Mouse (Mus musculus) heart, embryonic 14.5 days (tissue): ENCODE data around the gene Hsd17b2. TPM values are rescaled to one million over a fixed set of nuclear protein-coding genes. Genes with fewer than 3 reads are reported as not detected.

Source experiments
- ATAC-seq: fragments of 200-750 bp; cut with Nextera tagmentation; 2 replicates; pipeline ENCODE4 v1.8.0; 2017; ENCODE audit warnings: low read depth, moderate TSS enrichment; ENCODE audit not compliant: insufficient number of reproducible peaks, insufficient read depth, low FRiP score
- H3K27ac ChIP-seq, 2 experiments: fragments of 200-500 bp in 1 of 2; fragments of 300-500 bp in 1 of 2; sonication (generic) in 1 of 2; replicated peaks in 1 of 2; 2 replicates each; pipeline ENCODE4 v1.5.1; 2012 to 2014; ENCODE audit warnings: low read depth in 2 of 2, low read length in 2 of 2, control low read depth in 1 of 2, mild to moderate bottlenecking in 1 of 2, mixed read lengths in 1 of 2; ENCODE audit not compliant: control insufficient read depth in 1 of 2, insufficient read depth in 1 of 2
- H3K27me3 ChIP-seq: fragments of 300-500 bp; sonication (generic); 2 replicates; pipeline ENCODE4 v1.6.1; 2014; ENCODE audit warnings: mild to moderate bottlenecking, low read length, control low read depth; ENCODE audit not compliant: control insufficient read depth, insufficient read depth
- H3K36me3 ChIP-seq: fragments of 300-500 bp; sonication (generic); 2 replicates; pipeline ENCODE4 v1.6.1; 2014; ENCODE audit warnings: mild to moderate bottlenecking, control low read depth, low read length, mixed read lengths; ENCODE audit not compliant: control insufficient read depth, insufficient read depth
- H3K4me1 ChIP-seq, 2 experiments: fragments of 200-500 bp in 1 of 2; fragments of 300-500 bp in 1 of 2; sonication (generic) in 1 of 2; 2 replicates each; pipeline ENCODE4 v1.6.1; 2012 to 2014; ENCODE audit warnings: low read length in 2 of 2, control low read depth in 1 of 2, mixed read lengths in 1 of 2; ENCODE audit not compliant: control insufficient read depth in 2 of 2, insufficient read depth in 2 of 2
- H3K4me2 ChIP-seq: fragments of 300-500 bp; sonication (generic); 2 replicates; pipeline ENCODE4 v1.6.1; 2014; ENCODE audit warnings: mild to moderate bottlenecking, low read length
- H3K4me3 ChIP-seq, 2 experiments: fragments of 200-500 bp in 1 of 2; fragments of 300-500 bp in 1 of 2; sonication (generic) in 1 of 2; 2 replicates each; pipeline ENCODE4 v1.5.1; 2012 to 2014; ENCODE audit warnings: low read length in 2 of 2, mild to moderate bottlenecking in 2 of 2, control low read depth in 1 of 2, low read depth in 1 of 2, moderate library complexity in 1 of 2; ENCODE audit not compliant: control insufficient read depth in 1 of 2, insufficient read depth in 1 of 2
- H3K9ac ChIP-seq: fragments of 300-500 bp; sonication (generic); 2 replicates; pipeline ENCODE4 v1.6.1; 2014; ENCODE audit warnings: mild to moderate bottlenecking, low read length
- H3K9me3 ChIP-seq: fragments of 300-500 bp; sonication (generic); 2 replicates; pipeline ENCODE4 v1.6.1; 2016; ENCODE audit warnings: low read length, control low read depth; ENCODE audit not compliant: control insufficient read depth
- WGBS: fragments of 180-500 bp; shearing (Covaris S2); extraction: QIAGEN DNeasy Blood & Tissue Kit; methylation state at CpG from one replicate; pipeline ENCODE4 v1.1.7; 2014; 5-methylcytosine and 5-hydroxymethylcytosine counted together
- polyA plus RNA-seq: library from polyadenylated mRNA; unstranded; fragments of >200 nt; fragmentation: Nextera tagmentation; extraction: Ambion mirVana; gene quantifications from 2 replicates; pipeline ENCODE4 v1.2.1, GENCODE M21; 2014

Gene Hsd17b2
- polyA plus RNA-seq: not detected in 2 replicates

DNA sequence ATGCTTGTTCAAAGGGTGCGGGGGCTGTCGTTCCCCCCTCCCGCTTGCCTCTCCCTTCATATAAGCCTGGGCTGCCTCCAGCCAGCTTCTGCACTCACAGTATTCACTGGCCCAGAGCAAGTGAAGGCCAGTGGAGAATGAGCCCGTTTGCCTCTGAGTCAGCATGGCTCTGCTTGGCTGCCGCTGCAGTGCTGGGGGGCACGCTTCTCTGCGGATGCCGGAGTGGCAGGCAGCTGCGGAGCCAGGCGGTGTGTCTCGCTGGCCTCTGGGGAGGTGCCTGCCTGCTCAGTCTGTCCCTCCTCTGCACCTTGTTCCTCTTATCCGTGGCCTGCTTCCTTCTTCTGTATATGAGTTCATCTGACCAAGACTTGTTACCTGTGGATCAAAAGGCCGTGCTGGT is at the start of gene Hsd17b2:
Gene Hsd17b2 (plus strand): TSS at position 46 of the 400 bp plus-strand sequence.
- Histone ChIP-seq H3K27ac (no peak within 1 kb of the TSS), H3K9me3 (no peaks in the 10 kb centered on the region), H3K9ac (no peak within 1 kb of the TSS), H3K4me2 (no peak within 1 kb of the TSS), H3K4me1 (no peaks in the 10 kb centered on the region), H3K27me3 (no peaks in the 10 kb centered on the region), H3K36me3 (no peaks in the 10 kb centered on the region), H3K4me3 (no peak within 1 kb of the TSS)
- ATAC-seq: no peak
- 61% methylated on average over 13 of the region's 13 CpGs for WGBS

DNA sequence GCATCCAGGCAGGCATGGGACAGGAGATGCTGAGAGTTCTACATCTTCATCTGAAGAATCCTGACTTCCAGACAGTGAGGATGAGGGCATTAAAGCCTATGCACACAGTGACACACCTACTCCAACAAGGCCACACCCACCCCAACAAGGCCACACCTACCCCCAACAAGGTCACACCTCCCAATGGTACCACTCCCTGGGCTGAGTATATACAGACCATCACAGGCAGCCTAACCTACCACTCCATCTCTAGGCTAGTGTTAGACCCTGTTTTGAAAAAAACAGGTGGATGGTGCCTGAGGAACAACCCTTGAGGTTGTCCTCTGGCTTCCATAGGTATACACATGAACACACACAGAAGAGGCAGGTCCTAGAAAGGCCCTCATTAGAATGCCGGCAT is 49.4 kb upstream of the Hsd17b2 start:
- H3K27me3 ChIP-seq: no peaks in the 10 kb centered on the region
- ATAC-seq: no peak
- H3K9me3 ChIP-seq: peaks cover 7% of the 10 kb centered on the region; the same call in 1 of the 2 replicates
- no peaks in the 10 kb centered on the region for H3K4me1 ChIP-seq
- no peak overlapping the region for H3K9ac ChIP-seq
- no peak overlapping the region for H3K4me3 ChIP-seq
- no peak overlapping the region for H3K4me2 ChIP-seq
- no peaks in the 10 kb centered on the region for H3K36me3 ChIP-seq
- no peak overlapping the region for H3K27ac ChIP-seq
- 88% methylated on average over 1 of the region's 1 CpGs for WGBS

DNA sequence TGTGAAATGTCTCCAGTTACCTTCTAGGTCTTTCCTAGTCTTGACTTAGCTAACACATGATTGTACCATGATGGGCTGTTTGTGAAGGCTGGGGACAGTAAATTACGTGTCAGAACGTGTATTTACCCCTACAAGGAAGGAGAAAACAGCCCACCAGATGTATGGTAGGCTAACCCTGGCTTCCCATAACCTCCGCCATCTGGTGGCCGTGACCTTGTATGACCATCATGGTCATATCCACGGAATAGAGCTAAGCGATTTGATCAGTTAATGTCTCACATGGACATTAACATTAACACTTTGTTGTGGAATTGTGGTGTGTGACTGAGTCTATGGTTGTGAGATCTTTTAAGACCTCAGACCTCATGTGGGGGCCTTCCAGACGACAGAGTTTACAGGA is 42.7 kb upstream of the Hsd17b2 start:
- Histone ChIP-seq H3K27ac (no peak overlapping the region), H3K4me2 (no peak overlapping the region), H3K9me3 (no peaks in the 10 kb centered on the region), H3K4me3 (no peak overlapping the region), H3K27me3 (no peaks in the 10 kb centered on the region), H3K9ac (no peak overlapping the region), H3K36me3 (no peaks in the 10 kb centered on the region), H3K4me1 (peaks cover 0 to 12% of the 10 kb centered on the region in 2 experiments; a peak in 1 of 4 replicates)
- no peak for ATAC-seq
- WGBS: 65% methylated on average over 7 of the region's 7 CpGs

DNA sequence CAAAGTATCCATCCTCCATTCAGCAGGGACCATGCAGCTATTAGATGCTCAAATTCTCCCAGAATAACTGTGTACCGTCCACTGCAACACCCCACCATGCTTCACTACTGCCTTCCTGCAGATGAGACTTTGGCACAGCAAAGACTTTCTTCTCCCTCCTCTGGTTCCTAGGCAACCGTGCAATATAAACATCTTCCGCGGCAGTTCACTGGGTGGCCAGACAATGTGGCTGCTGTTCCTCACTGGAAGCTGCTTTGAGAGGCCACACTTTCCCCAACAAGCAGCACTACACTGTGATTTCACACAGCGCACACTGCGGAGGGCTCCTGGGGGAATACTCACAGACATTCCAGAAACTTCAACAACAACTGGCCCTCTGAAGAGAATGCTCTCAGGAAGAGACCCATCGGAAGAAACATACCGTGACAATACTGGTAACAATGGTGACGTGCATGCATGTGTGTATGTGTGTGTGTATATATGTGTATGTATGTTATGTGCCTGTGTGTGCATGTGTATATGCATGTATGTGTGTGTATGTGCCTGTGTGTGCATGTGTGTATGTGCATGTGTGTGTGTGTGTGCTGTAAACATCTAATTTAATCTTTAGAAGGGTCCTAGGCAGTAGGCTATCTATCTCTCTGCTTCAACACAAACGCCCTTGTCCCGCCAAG is 41.2 kb upstream of the Hsd17b2 start:
- H3K9me3 ChIP-seq: no peaks in the 10 kb centered on the region
- no peak overlapping the region for H3K4me3 ChIP-seq
- H3K27ac ChIP-seq: no peak overlapping the region
- H3K4me2 ChIP-seq: no peak overlapping the region
- WGBS: 20% methylated on average over 11 of the region's 11 CpGs
- no peak overlapping the region for H3K9ac ChIP-seq
- H3K4me1 ChIP-seq: peaks cover 0 to 12% of the 10 kb centered on the region in 2 experiments; a peak in 1 of 4 replicates
- no peaks in the 10 kb centered on the region for H3K27me3 ChIP-seq
- no peaks in the 10 kb centered on the region for H3K36me3 ChIP-seq
- ATAC-seq: no peak

DNA sequence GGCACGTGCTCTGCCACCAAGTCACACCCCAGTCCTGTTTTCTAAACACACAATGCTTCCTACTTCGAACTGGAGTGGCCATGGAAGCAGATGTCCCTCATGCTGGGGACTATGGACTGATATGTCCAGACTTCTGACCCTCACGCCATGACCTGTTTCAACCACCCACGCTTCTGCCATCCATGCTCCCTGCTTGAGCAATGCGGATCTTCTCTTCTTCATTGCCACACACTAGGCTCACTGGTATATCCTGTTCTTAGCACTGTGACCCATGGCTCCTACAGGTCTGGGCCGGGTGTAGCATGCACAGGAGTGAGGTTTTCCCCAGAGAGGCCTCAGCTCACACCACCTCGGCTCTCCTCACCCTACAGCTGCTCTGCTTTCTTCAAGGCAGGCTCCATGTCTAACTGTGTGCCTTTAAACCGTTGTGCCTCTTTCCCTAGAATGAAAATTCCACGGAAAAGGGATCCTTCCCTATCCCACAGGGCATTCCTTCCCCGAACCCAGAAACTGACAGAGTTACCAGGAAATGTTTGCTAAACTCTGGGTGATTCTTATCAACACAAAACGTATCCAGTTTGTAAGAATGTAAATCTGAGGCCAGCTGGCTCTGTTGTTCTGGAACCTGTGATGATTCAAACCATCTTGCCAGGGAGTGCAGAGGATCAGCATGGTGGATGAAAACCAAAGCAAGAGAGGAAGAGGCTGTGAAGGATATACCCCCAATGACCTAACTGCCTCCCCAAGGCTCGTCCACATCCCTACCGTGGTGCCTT is 34.2 kb upstream of the Hsd17b2 start:
- no peaks in the 10 kb centered on the region for H3K36me3 ChIP-seq
- no peaks in the 10 kb centered on the region; a peak in 1 of 4 replicates for H3K4me1 ChIP-seq
- H3K27ac ChIP-seq: no peak overlapping the region

DNA sequence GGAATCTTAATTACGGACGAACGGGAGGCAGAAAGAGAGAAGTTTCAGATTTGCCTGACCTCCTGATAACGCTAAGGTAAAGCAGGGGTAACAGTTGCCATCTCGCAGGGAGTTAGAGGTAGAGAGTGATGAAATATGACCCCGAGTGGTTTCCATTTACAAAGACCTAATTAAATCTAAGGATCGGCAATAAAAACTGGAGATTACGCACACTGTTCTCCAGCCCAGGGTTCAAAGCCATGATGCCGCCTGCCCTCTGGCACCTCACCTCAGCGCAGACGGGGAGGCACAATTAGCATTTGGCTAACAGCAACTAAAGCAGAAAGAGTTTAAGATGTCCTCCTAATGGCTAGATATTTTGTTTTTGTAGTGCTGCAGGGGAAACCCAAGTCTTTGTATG is 31.2 kb upstream of the Hsd17b2 start:
- 0 out of 2 replicates have a peak, but pooled peaks cover 2% of the 10 kb centered on the region for H3K27me3 ChIP-seq
- no peak overlapping the region for H3K27ac ChIP-seq
- H3K9ac ChIP-seq: no peak overlapping the region
- ATAC-seq: no peak
- no peak overlapping the region for H3K4me2 ChIP-seq
- no peaks in the 10 kb centered on the region for H3K36me3 ChIP-seq
- no peak overlapping the region for H3K4me3 ChIP-seq
- 32% methylated on average over 11 of the region's 11 CpGs for WGBS
- H3K4me1 ChIP-seq: peaks cover 0 to 2% of the 10 kb centered on the region in 2 experiments; a peak in 2 of 4 replicates
- no peaks in the 10 kb centered on the region for H3K9me3 ChIP-seq

More for the DNA sequence above, 34.2 kb upstream of the Hsd17b2 start:
- 0 out of 2 replicates have a peak, but pooled peaks cover 2% of the 10 kb centered on the region for H3K27me3 ChIP-seq
- H3K4me3 ChIP-seq: no peak overlapping the region
- WGBS: 67% methylated on average over 13 of the region's 13 CpGs
- H3K9me3 ChIP-seq: no peaks in the 10 kb centered on the region
- no peak overlapping the region for H3K4me2 ChIP-seq
- H3K9ac ChIP-seq: no peak overlapping the region
- no peak for ATAC-seq

DNA sequence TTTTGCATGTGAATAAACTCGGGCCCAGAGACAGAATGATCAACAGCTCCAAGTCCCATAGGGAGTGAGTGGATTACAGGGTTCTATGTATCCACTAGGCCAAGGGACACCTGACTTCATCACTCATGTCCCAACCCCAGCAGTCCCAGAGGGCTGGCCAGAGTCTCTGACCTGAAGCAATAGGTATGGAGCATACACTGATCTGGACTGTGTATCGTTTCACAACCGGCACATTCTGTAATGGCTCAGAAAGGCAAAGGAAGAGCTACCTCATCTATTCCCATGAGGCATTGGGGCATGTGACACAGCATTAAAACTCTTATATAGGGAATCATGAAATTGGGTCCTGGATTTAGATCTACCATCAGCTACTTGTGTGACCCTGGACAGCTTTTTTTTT is 29.1 kb upstream of the Hsd17b2 start:
- WGBS: 87% methylated on average over 3 of the region's 3 CpGs
- H3K27ac ChIP-seq: no peak overlapping the region
- H3K4me2 ChIP-seq: no peak overlapping the region
- H3K4me3 ChIP-seq: no peak overlapping the region
- ATAC-seq: no peak
- H3K9me3 ChIP-seq: no peaks in the 10 kb centered on the region
- H3K27me3 ChIP-seq: 0 out of 2 replicates have a peak, but pooled peaks cover 2% of the 10 kb centered on the region
- H3K9ac ChIP-seq: no peak overlapping the region
- H3K36me3 ChIP-seq: no peaks in the 10 kb centered on the region
- peaks cover 0 to 2% of the 10 kb centered on the region in 2 experiments; a peak in 2 of 4 replicates for H3K4me1 ChIP-seq
